Mouse (Mus musculus) midbrain, embryonic 12.5 days (tissue): Measurements from ENCODE around the gene Barhl1. TPM values are rescaled to one million over a fixed set of nuclear protein-coding genes. Genes with fewer than 3 reads are reported as not detected.

Experiments
- polyA plus RNA-seq: library from polyadenylated mRNA; unstranded; fragments of >200 nt; fragmentation: Nextera tagmentation; extraction: Ambion mirVana; gene quantifications from 2 replicates; pipeline ENCODE4 v1.2.1, GENCODE M21; 2016

Barhl1 gene
- polyA plus RNA-seq, 1 experiment from 2014 or later = 32.5 TPM

Other genes starting within 250 kb of the Barhl1 start
- 0.79 and 1.0 TPM in 2 replicates for gene Spaca9, start 216.9 kb downstream of the Barhl1 start, polyA plus RNA-seq
- gene Ak8, start 216.5 kb downstream of the Barhl1 start, polyA plus RNA-seq = 0.81 and 1.1 TPM in 2 replicates
- gene Gtf3c4, start 76.3 kb downstream of the Barhl1 start, polyA plus RNA-seq = 34.2 and 38.5 TPM in 2 replicates
- 20.1 TPM in 2 replicates for gene Ddx31, start 76.3 kb downstream of the Barhl1 start, polyA plus RNA-seq
- gene Cfap77, start 138.4 kb upstream of the Barhl1 start, polyA plus RNA-seq = 0.47 and 0.64 TPM in 2 replicates
- 13.8 and 15.5 TPM in 2 replicates for gene Ttf1, start 143.6 kb upstream of the Barhl1 start, polyA plus RNA-seq
- gene Setx, start 207.5 kb upstream of the Barhl1 start, polyA plus RNA-seq = 19.8 and 21.2 TPM in 2 replicates